Mouse (Mus musculus): Measurements from ENCODE around the gene Mettl3.
"Not testable (repeated sequence)": the region's sequence is repeated elsewhere in the genome, so short reads cannot be mapped to it uniquely, and the experiment has no call there.

The Mettl3 gene

GRCm38 (mm10) chr14:52304644-52305271 is at the start of gene Mettl3:
TSS of gene Mettl3 (minus strand) at chr14:52305128.
- peak; percentile 89 for DNase-seq (ENCODE audit: low spot score)

GRCm38 (mm10) chr14:52339512-52339852 is 34.6 kb upstream of the Mettl3 start:
- DNase-seq (ENCODE audit: low spot score) = no peak

GRCm38 (mm10) chr14:52338751-52339511 is 34.0 kb upstream of the Mettl3 start:
- DNase-seq (ENCODE audit: low spot score) = peak; percentile 74

GRCm38 (mm10) chr14:52332171-52332570 is 27.2 kb upstream of the Mettl3 start:
- no peak for DNase-seq (ENCODE audit: low spot score)

- no peak for DNase-seq (ENCODE audit: low spot score)
Measured at GRCm38 (mm10) chr14:52331069-52331750, 26.3 kb upstream of the Mettl3 start.

- no peak for DNase-seq (ENCODE audit: low spot score)
Measured at GRCm38 (mm10) chr14:52327910-52328812, 23.2 kb upstream of the Mettl3 start, which contains the start of gene Sall2. TSS of gene Sall2 (minus strand) at chr14:52328762.

GRCm38 (mm10) chr14:52327375-52327901 is 22.5 kb upstream of the Mettl3 start:
- DNase-seq (ENCODE audit: low spot score) = no peak

- no peak for DNase-seq (ENCODE audit: low spot score)
Measured at GRCm38 (mm10) chr14:52325890-52326289, 21.0 kb upstream of the Mettl3 start.

GRCm38 (mm10) chr14:52319361-52319760 is 14.4 kb upstream of the Mettl3 start:
- no peak for DNase-seq (ENCODE audit: low spot score)

- no peak for DNase-seq (ENCODE audit: low spot score)
Measured at GRCm38 (mm10) chr14:52316441-52317225, 11.7 kb upstream of the Mettl3 start.

- DNase-seq (ENCODE audit: low spot score) = no peak
Measured at GRCm38 (mm10) chr14:52315792-52316440, 11.0 kb upstream of the Mettl3 start.

GRCm38 (mm10) chr14:52315283-52315780 is 10.4 kb upstream of the Mettl3 start:
- DNase-seq (ENCODE audit: low spot score) = no peak

GRCm38 (mm10) chr14:52314808-52315150 is 9.9 kb upstream of the Mettl3 start:
- DNase-seq (ENCODE audit: low spot score) = no peak

- DNase-seq (ENCODE audit: low spot score) = no peak
Measured at GRCm38 (mm10) chr14:52313931-52314807, 9.2 kb upstream of the Mettl3 start.

GRCm38 (mm10) chr14:52310906-52311305 is 6.0 kb upstream of the Mettl3 start:
- DNase-seq (ENCODE audit: low spot score) = no peak

GRCm38 (mm10) chr14:52310343-52310742 is 5.4 kb upstream of the Mettl3 start:
- not testable (repeated sequence) for DNase-seq (ENCODE audit: low spot score)

GRCm38 (mm10) chr14:52306100-52306499 is 1.2 kb upstream of the Mettl3 start:
- no peak for DNase-seq (ENCODE audit: low spot score)

- DNase-seq (ENCODE audit: low spot score) = not testable (repeated sequence)
Measured at GRCm38 (mm10) chr14:52303517-52303916, 1.4 kb downstream of the Mettl3 start.

- DNase-seq (ENCODE audit: low spot score) = no peak
Measured at GRCm38 (mm10) chr14:52295558-52296264, 9.2 kb downstream of the Mettl3 start.

All from layer of hippocampus, adult 9-10 months (tissue).